Mouse (Mus musculus): Measurements from ENCODE around the gene Slamf9.

Slamf9 gene

GRCm38 (mm10) chr1:172488831-172489230, 13.7 kb downstream of the Slamf9 start:
- intact Hi-C loops (cut with DNase I), result no loop called here

DNA sequence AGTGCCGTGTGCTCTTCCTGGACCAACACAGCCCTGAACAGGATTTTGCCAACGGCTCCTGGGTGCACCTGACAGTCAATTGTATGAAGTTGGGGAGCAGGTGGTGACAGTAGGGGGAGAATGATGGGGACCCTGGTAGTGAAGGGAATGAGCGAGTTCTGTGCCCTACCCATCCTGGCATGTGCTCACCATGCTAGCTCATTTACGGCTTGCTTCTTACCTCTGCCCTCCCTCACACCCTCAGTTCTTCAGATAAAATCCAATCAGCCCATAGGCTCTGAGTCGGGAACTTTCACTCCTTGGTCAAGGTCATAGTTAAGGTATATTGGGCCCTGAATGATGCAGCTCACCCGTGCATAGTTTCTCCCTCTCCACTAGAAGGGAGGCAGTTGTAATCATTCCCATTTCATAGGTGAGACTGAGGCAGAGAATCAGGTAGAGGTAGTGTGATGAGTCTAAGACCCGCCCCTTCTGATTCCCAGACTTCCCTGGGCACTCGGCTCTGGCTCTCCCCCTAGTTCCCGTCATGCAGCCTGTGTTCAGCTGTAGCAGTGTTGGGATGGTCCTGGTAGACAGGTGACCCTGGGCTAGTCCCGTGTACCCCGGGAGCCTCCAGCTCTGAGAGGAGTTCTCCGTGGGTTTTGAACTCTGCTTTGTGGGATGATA, 14.6 kb downstream of the Slamf9 start:
- intact Hi-C loops (cut with DNase I), result loop anchor here (1.0 kb wide), 1 partner anchor 77 kb away; no protein-coding TSS in a partner anchor

- intact Hi-C loops (cut with DNase I), result loop anchor here (1.0 kb wide), 1 partner anchor 78 kb away; no protein-coding TSS in a partner anchor
Measured at GRCm38 (mm10) chr1:172490261-172490661, 15.1 kb downstream of the Slamf9 start.

GRCm38 (mm10) chr1:172492047-172492446, 16.9 kb downstream of the Slamf9 start:
- intact Hi-C loops (cut with DNase I), result no loop called here

- intact Hi-C loops (cut with DNase I), result no loop called here
Measured at GRCm38 (mm10) chr1:172493516-172493915, 18.4 kb downstream of the Slamf9 start.

GRCm38 (mm10) chr1:172496030-172496429, 20.9 kb downstream of the Slamf9 start:
- intact Hi-C loops (cut with DNase I), result no loop called here

DNA sequence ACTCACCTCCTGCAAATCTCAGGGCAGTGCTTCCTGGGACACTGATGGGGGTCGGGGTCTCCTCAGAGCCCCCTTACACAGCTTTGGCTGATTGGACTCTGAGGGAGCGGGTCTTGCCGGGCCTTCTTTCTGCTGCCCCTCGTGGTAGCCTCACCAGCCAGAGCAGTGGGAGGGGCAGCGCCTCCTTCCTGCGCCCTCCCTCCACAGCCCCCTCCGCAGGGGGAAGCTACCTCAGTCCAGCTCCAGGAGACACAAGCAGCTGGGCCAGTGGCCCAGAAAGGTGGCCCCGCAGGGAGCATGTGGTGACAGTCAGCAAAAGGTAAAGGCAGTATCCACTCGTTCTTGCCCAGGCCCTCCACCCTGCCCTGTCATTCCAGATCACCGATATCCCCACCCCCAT, 22.3 kb downstream of the Slamf9 start:
- intact Hi-C loops (cut with DNase I), result no loop called here

- intact Hi-C loops (cut with DNase I), result no loop called here
Measured at GRCm38 (mm10) chr1:172499765-172500441, 24.7 kb downstream of the Slamf9 start, which contains the start of gene Tagln2. TSS of gene Tagln2 (plus strand) at chr1:172500047.

GRCm38 (mm10) chr1:172500451-172501370, 25.6 kb downstream of the Slamf9 start:
- intact Hi-C loops (cut with DNase I), result no loop called here

DNA sequence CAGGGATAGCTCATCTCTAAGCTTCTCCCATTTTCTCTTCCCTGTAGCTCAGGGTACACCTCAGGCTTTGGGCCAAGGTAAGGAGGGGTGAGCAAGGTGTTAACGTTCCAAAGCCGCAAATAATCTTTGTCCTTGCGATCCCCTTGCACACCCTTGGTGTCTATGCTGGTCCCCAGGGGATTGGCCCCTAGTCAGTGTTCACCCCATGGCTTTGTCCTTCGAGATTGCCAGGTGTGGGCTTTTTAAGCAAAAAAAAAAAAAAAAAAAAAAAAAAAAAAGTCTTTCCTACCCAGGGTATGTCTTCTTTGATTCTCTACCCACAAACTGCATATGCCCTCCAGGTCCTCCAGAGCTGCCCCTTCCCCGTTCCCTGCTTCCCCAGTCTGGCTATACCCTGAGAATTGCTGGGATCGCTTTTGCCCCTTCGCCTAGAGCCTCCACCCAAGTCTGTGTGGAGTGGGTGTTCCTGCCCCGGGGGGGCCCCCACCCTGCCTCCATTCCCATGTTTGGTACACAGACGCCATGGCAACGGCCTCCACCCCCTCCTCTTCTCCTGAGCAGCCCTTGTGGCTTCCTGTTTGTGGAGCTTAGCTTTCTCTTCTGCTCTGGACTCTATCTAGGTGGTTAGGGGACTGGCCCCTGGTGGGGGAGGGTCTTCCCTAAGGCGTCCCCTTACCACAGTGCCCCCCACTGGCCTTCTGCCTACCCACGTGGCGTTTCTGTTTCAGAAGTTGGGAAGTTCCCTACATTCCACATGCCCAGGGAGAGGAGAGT, 26.4 kb downstream of the Slamf9 start:
- intact Hi-C loops (cut with DNase I), result no loop called here

- intact Hi-C loops (cut with DNase I), result no loop called here
Measured at GRCm38 (mm10) chr1:172502145-172503110, 27.3 kb downstream of the Slamf9 start.

DNA sequence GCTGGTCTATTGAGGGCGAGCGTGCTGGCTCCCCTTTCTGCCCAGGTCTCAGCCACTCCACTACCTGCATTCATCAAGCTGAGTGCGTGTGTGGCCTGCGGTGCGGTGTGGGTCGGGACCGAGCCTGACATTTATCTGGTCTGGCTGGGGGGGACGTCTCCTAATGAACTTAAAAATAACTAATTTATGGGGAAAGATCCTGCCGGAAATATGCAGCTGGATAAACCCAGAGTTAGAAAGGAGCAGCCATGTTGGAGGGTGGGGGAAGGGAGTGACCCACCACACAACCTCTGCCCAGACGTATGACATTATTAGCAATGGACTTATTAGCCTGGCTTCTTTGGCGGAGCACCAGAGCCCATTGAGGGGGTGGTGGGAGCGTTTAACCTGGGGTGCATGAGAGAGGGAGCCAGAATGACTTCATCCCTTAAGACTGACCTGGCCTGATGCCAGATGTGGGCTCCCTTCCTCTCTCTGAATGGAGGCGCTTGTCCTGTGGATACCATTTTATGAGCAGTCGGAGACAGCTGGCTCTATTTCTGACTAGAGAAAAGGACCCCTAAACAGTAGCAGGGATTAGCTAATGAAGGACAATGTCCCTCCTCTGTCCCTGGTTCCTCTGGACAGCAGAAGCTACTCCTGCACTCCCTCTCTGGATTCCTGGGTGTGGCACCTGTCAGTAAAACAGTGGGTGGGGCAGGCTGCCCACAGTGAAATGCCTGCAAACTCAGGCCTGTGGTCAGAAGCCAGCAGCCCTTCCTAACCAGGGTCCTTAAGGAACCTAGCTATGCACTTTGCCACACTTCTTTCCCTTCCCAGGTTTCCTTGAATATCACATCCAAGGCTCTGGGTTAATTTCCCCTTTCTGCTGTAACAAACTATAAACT, 28.2 kb downstream of the Slamf9 start:
- intact Hi-C loops (cut with DNase I), result no loop called here

DNA sequence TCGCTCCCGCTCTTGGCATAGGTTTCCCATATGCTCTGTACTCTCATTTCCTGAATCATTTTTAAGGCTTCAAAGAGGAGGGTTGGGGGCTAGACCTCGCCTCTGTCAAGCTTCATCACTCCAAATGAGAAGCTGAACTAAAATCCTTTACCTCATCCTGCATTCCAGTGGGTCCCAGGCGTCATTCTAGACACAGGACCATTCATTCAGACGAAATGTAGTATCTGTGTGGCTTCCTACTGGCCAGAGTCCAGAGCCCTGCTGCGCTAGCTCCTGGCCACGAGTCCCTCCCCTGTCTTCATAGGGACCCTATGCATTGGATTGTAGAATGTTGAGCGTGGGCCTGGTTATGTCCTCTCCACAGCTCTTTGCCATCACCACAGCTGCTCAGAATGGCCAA, 29.6 kb downstream of the Slamf9 start:
- intact Hi-C loops (cut with DNase I), result no loop called here

- intact Hi-C loops (cut with DNase I), result no loop called here
Measured at GRCm38 (mm10) chr1:172507001-172507400, 31.8 kb downstream of the Slamf9 start.

DNA sequence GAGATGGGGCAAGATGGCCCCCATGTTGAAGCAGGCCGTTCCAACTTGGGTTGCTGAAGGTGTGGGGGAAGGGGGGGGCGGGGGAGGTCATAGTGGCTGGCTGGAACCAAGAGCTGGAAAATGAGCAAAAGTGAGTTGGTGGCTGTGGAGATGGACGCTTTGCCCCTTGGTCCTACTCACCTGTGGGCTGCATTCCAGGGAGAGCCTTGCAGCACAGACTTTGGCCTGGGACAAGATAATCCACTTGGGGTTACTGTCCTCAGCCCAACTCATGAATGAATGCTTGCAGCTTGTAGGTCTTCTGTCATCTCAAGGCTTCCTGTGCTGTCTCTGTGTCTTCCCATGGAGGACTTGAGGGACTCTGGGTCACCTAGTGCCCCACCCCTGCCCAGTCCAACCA, 32.5 kb downstream of the Slamf9 start:
- intact Hi-C loops (cut with DNase I), result no loop called here

GRCm38 (mm10) chr1:172508172-172508571, 33.0 kb downstream of the Slamf9 start:
- intact Hi-C loops (cut with DNase I), result no loop called here

- intact Hi-C loops (cut with DNase I), result no loop called here
Measured at GRCm38 (mm10) chr1:172509235-172509634, 34.1 kb downstream of the Slamf9 start.

DNA sequence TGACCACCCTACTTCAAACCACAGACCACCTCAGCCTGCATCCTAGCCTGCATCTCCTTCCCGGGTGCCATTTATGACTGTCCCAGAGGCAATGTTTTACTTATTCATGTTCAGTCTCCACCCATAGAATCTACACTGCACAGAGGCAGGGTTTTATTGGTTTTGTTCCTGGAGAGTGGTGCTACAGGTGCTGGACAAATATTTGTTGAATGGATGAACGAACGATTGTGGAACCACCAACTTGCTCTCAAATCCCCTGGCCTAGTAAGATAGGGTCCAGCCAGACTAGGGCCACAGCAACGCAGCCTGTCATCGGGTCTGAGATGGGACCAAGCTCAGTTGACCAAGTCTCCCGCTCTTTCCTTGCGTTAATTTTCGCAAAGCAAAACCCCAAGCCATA, 34.8 kb downstream of the Slamf9 start:
- intact Hi-C loops (cut with DNase I), result no loop called here
